Mouse (Mus musculus) lung, adult 2 months (tissue): Measurements from ENCODE around the gene Ank.

Source experiments
- CTCF ChIP-seq: fragments of 200-500 bp; IDR thresholded peaks from 2 replicates; pipeline ENCODE4 v1.5.1; 2011; ENCODE audit warnings: mild to moderate bottlenecking, low read length, control low read depth; ENCODE audit not compliant: insufficient read depth
- POLR2A ChIP-seq: fragments of 200-500 bp; IDR thresholded peaks from 2 replicates; pipeline ENCODE4 v1.6.1; 2011; ENCODE audit warnings: low read depth, mild to moderate bottlenecking, control low read depth, low read length, borderline replicate concordance; ENCODE audit errors: extremely low read depth

DNA sequence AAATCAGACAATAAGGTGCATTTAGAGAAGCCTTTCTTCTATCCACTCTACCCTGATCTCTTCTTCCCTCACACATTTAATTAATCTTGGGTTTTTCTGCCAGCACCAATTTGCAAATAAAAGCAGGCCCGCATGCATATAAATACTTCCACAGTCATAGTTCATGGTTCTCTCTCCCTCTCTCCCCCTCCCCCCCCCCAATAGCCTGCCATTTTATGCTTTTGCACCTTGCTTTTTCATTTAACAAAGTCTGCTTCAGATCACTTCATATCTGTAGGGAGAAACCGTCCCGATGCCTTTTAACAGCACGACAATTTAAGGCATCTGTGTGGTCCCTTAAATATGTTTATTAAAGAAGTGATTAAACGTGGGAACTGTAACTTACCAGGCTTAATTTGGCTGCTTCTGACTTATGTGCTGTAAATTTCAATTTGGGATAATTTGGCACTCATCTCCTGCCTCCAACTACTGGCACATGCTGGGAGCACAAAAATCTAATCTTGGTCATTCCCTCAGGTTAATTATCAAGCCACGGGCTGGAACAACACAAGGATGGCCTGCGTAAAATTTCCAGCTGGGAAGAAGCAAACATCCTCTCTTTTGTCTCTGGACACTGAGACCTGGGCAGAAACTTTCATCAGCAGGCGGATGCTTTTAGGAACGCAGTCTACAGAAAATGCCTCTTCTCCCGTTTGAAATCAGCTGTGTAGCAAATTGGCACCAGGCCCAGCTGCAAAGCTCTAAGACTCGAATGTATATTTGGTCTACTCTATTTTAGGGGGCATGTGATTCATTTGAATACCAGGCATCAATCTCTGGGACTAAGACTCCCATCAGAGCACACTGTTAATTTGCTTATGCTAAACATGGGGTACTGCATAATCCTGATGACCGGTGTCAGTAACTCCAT lies 4.9 kb upstream of the Ank start:
- TF ChIP-seq CTCF (no peak), POLR2A (no peak)
